Mouse (Mus musculus) cerebellum, adult 9-11 months (tissue): ENCODE results near the gene Cacna1f.

Experiments
- DNase-seq: peaks from one replicate; pipeline ENCODE4 v3.0.0; 2022

Gene Cacna1f

GRCm38 (mm10) chrX:7606783-7607182, at the start of gene Cacna1f:
Cacna1f (plus strand) TSS chrX:7607083.
- no peak for DNase-seq

DNA sequence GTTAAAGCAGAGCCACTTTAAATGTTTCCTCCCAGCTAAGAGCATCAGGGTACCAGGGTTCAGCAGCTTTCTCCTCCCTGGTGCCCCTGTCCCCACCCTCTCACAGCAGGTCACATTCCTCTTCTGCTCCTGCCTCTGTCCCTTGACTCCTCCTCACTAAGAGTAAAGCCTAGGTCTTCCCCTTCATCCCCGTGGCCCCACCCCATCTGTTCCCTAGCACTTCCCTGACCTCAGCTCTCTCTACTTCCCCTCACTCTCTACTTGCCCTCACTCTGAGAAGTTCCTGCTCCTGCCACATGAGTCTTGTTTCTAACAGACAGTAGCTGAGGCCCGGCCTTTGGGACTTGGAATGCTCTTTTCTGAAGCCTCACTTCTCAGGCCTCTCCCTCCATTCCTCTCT, 43.8 kb upstream of the Cacna1f start:
- DNase-seq, result no peak

- no peak for DNase-seq
Measured at GRCm38 (mm10) chrX:7566352-7566751, 40.5 kb upstream of the Cacna1f start.

GRCm38 (mm10) chrX:7567491-7567890, 39.4 kb upstream of the Cacna1f start:
- no peak for DNase-seq

GRCm38 (mm10) chrX:7570481-7571175, 36.3 kb upstream of the Cacna1f start:
- peak; percentile 21 for DNase-seq

- no peak for DNase-seq
Measured at GRCm38 (mm10) chrX:7571565-7572136, 35.2 kb upstream of the Cacna1f start.

DNA sequence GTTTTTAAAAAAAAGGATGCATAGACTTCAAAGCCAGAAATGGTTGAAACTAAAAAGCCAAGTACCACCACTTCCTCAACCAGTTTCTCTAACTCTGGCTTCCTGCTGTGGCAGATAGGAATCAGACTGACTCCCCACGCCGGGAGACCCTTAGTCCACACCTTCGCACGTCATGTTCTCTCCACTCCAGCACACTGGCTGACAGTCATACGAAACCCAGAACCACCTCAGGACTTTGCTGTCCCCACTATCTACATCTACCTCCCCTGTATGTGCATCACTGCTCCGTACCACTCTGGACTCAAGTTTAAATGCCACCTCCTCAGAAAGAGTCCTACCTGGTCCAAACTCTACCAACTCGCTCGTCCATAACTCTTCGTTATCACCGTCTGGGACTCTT, 34.4 kb upstream of the Cacna1f start:
- no peak for DNase-seq

DNA sequence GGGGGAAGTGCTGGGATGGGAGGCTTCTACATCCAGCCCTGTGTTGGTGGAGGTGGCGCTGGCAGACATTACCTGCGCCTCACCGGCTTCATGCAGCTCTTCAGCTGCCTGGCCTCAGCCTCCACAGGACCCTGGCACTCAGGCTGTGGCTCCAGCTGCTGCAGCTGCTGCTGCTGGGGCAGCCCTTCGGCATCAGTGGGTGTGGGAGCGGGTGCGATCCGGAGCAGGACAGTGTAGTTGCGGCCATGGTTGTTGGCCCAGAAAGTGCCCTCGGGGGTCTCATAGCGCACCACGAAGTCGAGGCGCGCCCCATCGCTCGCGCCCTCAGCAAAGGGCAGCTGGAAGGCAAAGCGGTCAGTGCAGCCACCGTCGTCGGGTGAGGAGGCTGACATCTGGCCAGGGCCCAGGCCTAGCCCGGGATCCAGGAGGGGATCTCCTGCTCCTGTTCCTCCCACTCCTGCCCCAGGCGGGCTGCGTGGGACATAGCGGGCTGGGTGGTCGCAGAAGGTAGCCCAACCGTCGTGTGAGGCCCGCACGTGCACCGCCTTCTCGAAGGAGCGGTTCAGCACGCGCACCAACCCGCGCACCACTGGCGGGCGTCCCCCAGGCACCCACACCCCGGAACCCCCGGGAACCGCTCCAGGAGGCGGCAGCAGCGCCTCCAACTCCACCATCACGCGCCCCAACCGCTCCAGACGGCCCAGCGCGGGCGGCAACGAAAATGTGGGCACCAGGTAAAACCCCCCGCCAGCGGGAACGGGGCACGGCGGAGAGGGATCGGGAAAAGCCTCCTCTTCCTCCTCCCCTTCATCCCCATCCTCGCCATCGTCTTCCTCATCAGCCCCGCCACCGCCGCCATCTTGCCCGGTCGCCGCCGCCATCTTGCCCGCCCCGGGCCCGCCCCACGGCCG, 33.5 kb upstream of the Cacna1f start, which contains the start of gene Foxp3:
Gene Foxp3 (plus strand): TSS at position 469 of the 911 bp plus-strand sequence.
- DNase-seq, result peak; percentile 70

DNA sequence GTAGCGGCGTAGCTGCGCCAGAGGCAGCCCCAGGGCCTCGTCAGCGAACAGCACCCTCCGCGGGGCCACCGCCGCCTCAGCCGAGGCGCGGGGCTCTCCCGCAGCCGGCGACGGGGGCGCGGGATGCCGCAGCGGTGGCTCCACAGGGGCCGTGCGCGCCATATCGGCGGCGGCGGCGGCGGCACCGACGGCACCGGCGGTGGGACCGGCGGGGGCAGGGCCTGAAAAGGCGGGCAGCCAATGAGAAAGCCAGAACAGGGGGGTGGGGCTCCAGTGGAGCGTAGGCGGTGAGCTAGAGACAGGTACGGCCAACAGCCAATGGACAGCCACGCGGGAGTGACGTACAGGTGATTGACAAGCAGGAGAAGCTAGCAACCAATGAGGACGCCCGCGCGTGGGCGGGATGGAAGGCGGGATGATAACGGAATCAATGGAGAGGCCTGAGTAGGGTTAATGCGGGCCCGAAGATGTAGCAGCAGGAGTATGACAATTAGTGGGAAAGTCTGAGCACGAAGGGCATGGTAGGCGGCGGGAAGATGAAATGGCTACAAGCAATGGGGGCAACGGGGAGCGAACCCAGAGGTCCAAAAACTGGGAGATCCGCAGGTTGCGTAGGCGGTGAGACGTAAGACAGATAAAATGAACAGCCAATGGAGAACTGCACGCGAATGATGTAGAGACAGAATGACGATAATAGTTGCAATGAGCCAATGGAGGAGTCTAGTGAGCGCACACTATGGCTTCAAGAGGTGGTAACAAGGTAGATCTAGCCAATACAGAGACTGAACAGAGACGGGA, 32.6 kb upstream of the Cacna1f start, which contains the start of gene Ppp1r3f:
Gene Ppp1r3f (minus strand): TSS at position 197 of the 798 bp plus-strand sequence.
- peak; percentile 98 for DNase-seq

- no peak for DNase-seq
Measured at GRCm38 (mm10) chrX:7574885-7575231, 32.0 kb upstream of the Cacna1f start.

DNA sequence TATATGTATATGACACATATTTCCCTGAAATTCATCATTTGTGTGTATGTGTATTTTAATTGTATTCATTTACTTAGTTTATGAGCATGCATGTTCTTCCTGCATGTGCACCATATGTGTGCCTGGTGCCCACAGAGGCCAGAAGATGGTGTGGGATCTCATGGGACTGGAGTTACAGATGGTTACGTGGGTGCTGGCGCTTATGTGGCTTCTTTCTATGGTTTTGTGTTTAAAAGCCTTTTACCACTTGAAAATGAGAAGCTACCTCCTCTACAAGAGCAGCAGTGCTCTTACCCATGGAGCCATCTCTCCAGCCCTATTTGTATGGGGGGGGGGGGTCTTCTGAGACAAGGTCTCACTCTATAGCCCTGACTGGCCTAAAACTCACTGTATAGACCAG, 25.7 kb upstream of the Cacna1f start:
- DNase-seq, result no peak

- DNase-seq, result no peak
Measured at GRCm38 (mm10) chrX:7583881-7584280, 23.0 kb upstream of the Cacna1f start.

- no peak for DNase-seq
Measured at GRCm38 (mm10) chrX:7586356-7586755, 20.5 kb upstream of the Cacna1f start.

DNA sequence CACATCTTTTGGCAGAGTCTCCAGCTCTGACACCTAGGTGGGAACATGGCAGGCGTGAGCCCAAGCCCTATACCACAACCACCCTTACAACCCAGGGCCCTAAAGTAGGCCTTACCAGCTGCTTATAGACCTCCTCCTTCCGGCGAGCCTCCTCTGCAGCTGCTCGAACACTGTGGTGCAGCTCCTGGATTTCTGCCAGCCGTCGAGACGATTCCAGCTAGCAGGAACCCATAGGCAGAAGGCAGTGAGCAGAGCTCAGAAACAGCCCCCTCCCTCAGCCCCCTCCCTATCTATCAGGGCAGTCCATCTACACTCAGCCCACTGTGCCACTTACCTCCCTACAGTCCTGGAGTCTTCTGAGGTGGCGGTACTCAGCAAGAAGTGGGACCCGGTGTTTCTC, 11.5 kb upstream of the Cacna1f start:
- no peak for DNase-seq

DNA sequence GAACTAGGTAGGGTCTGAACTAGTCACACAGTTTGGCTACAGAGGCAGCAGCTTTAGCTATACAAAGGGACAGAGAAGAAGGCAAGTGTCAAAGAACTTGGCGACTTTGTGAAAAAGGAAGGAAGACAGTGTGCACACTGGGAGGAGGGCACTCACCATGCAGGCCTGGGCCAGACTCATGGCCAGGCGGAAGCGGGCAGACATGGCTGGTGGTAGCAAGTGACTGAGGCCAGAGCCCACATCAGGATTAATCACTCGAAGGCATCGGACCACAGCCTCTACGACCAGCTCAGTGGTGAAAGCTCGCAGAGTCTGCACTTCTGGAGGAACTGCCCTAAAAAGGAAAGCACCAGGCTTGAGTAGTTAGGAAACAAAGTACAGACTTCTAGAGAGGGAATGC, 2.9 kb upstream of the Cacna1f start:
- DNase-seq, result no peak

DNA sequence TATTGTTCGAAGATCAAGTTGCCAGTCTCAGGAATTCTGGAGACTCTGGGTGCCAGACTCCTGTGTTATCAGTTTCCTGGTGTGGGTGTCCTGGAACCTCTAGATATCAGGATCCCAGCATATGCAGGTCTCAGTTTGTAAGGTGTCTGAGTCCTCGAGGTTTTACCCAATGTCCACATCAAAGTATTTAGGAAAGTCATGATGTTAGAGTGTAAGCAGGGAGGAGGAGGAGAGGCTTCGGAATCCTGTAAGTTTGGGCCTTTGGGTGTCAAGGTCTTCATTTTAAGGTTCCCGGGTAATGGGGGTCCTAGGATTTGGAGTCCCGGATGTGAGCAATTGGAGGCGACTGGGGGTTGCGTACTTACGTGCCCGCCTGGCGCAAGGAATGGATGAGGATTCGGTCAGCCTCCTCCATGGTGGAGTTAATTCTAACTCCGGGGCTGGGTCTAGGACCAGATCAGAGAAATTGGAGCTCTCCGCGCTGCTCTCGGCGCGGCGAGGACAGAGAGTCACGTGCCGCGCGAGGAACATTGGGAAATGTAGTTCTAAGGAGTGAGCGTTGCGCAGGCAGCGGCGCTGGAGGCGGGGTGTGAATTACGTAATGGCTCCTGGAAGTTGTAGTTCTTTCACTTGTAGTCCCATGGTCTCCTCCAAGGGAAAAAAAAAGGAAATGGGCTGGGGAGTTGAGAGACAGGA, 1.9 kb upstream of the Cacna1f start, which contains the start of gene Ccdc22:
Gene Ccdc22 (minus strand): TSS at position 639 of the 696 bp plus-strand sequence.
- DNase-seq, result peak; percentile 87

DNA sequence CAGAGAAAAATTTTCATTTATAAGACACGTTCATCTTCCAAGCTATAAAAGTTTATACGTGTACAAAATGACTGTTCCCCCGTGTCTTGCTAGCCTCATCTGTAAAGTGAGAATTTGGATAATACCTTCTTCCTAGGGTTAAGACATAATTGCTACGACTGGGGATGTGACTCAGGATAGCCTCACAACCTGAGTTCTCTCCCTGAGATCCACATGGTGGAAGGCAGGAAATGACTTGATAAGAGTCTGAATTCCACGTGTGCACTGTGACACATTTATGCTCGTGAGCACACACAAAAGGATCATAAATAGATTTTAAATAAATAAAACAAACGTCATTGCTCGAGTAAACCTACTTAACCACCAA, 1.3 kb upstream of the Cacna1f start:
- DNase-seq, result no peak

DNA sequence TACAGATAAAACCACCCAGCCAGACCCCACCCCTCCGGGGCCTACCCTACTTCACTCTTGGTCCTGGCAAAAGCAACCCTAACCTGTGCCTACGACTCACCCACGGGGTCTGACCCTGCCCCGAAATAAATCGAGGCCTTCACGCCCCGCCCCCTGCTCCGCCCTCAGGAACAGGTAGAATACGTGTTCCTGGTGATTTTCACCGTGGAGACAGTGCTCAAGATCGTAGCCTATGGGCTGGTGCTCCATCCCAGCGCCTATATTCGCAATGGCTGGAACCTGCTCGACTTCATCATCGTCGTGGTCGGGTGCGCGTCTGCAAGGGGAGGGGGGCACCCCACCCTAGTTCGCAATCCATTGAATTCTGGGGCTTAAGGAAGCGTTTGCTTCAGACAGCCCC, 3.2 kb downstream of the Cacna1f start:
- DNase-seq, result peak; percentile 55

DNA sequence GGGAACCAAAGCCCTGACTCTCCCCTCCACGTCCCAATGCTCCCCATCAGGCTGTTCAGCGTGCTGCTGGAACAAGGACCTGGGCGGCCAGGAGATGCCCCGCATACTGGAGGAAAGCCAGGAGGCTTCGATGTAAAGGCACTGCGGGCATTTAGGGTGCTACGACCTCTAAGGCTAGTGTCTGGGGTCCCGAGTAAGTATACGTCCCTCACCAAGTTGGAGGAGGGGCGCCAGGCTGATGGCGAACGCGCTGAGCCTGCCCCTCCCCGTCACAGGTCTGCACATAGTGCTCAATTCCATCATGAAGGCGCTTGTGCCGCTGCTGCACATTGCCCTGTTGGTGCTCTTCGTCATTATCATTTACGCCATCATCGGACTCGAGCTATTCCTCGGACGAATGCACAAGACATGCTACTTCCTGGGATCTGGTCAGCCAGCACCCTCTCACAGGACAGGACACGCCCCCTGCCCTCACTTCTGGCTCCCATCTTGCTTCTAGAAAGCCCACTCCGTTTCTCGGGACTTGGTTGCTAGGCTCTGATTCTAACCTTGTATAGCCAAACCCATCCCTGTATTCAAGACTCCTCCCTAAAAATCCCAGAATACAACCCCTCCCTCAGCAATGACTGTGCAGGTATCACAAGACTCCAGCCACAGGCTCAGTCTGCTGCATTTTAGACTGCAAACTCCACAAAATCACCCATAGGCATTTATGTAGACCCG, 3.8 kb downstream of the Cacna1f start:
- peak; percentile 51 for DNase-seq

DNA sequence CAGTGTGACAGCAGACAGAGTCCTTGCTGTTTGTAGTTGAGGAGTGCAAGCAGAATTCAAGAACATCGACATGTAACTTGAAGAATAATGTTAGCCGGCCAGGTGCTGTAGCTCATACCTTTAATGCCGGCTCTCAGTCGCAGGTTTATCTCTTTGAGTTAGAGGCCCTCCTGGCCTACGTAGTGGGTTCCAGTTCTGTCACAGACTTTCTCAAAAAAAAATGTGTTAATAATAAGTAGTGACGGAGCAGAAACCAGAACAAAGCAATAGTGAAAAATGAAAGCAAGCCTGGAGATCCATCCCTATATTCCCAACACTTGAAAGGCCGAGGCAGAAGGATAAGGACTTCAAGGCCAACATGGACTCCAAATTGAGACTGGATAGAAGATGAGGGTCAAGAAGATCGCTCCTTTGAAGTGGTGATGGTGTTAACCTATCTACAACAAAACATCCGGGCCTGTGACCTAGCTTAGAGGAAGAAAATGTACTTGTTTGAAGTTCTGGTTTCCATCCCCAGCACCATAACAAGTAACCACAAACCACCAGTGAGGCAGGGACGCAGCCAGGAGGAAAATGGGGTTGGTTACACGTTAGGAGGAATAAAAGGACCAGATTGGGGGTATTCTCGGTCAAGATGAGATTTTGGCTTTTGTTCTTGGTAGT, 11.1 kb downstream of the Cacna1f start:
- DNase-seq, result no peak

- no peak for DNase-seq
Measured at GRCm38 (mm10) chrX:7632560-7632959, 25.7 kb downstream of the Cacna1f start.
